Mouse (Mus musculus): ENCODE data around the gene Cdc42ep4. TPM values are rescaled to one million over a fixed set of nuclear protein-coding genes. Genes with fewer than 3 reads are reported as not detected.

Gene Cdc42ep4
- polyA plus RNA-seq, 1 experiment from 2014 or later: 64.5 TPM

GRCm38 (mm10) chr11:113788183-113788789 is 36.6 kb upstream of the Cdc42ep4 start:
- Histone ChIP-seq H3K9ac (ENCODE audit: low read depth, low read length) (no peak overlapping the region), H3K4me3 (ENCODE audit: low read depth, low read length) (no peak overlapping the region), H3K9me3 (ENCODE audit: control insufficient read depth, low read length) (no peaks in the 10 kb centered on the region), H3K4me1 (replicated peaks; ENCODE audit: control insufficient read depth, insufficient read depth, low read length) (peaks cover 32% of the 10 kb centered on the region), H3K27me3 (ENCODE audit: control insufficient read depth, insufficient read depth, low read length) (no peaks in the 10 kb centered on the region), H3K36me3 (ENCODE audit: control insufficient read depth, insufficient read depth, low read length) (no peaks in the 10 kb centered on the region), H3K27ac (ENCODE audit: low read depth, low read length) (peak overlapping the region; percentile 51; the same call in 1 of the 2 replicates), H3K4me2 (replicated peaks; ENCODE audit: low read depth, low read length) (no peak overlapping the region)
- 65% methylated on average over 2 of the region's 2 CpGs for WGBS
- ATAC-seq (ENCODE audit: low FRiP score) (no peak), DNase-seq (ENCODE audit: low spot score) (no peak)

GRCm38 (mm10) chr11:113787432-113788182 is 35.9 kb upstream of the Cdc42ep4 start:
- no peak overlapping the region for H3K4me3 ChIP-seq (ENCODE audit: low read depth, low read length)
- H3K4me1 ChIP-seq (replicated peaks; ENCODE audit: control insufficient read depth, insufficient read depth, low read length): peaks cover 32% of the 10 kb centered on the region
- peak; percentile 6 for DNase-seq (ENCODE audit: low spot score)

GRCm38 (mm10) chr11:113787009-113787408 is 35.3 kb upstream of the Cdc42ep4 start:
- Histone ChIP-seq H3K9me3 (ENCODE audit: control insufficient read depth, low read length) (no peaks in the 10 kb centered on the region), H3K27me3 (ENCODE audit: control insufficient read depth, insufficient read depth, low read length) (no peaks in the 10 kb centered on the region), H3K36me3 (ENCODE audit: control insufficient read depth, insufficient read depth, low read length) (no peaks in the 10 kb centered on the region), H3K9ac (ENCODE audit: low read depth, low read length) (peak overlapping the region; percentile 65), H3K4me1 (replicated peaks; ENCODE audit: control insufficient read depth, insufficient read depth, low read length) (peaks cover 32% of the 10 kb centered on the region), H3K4me3 (ENCODE audit: low read depth, low read length) (peak overlapping the region; percentile 32; the same call in 1 of the 2 replicates), H3K4me2 (replicated peaks; ENCODE audit: low read depth, low read length) (peak overlapping the region; percentile 53), H3K27ac (ENCODE audit: low read depth, low read length) (peak overlapping the region; percentile 100)
- DNase-seq (ENCODE audit: low spot score): peak; percentile 2
- no peak for ATAC-seq (ENCODE audit: low FRiP score)
- WGBS: 80% methylated on average over 11 of the region's 11 CpGs

More at GRCm38 (mm10) chr11:113787432-113788182, 35.9 kb upstream of the Cdc42ep4 start:
- H3K27me3 ChIP-seq (ENCODE audit: control insufficient read depth, insufficient read depth, low read length): no peaks in the 10 kb centered on the region
- H3K4me2 ChIP-seq (replicated peaks; ENCODE audit: low read depth, low read length): no peak overlapping the region; the same call in 1 of the 2 replicates
- no peaks in the 10 kb centered on the region for H3K36me3 ChIP-seq (ENCODE audit: control insufficient read depth, insufficient read depth, low read length)
- no peaks in the 10 kb centered on the region for H3K9me3 ChIP-seq (ENCODE audit: control insufficient read depth, low read length)
- 68% methylated on average over 13 of the region's 13 CpGs for WGBS
- ATAC-seq (ENCODE audit: low FRiP score): no peak
- peak overlapping the region; percentile 100 for H3K27ac ChIP-seq (ENCODE audit: low read depth, low read length)
- no peak overlapping the region for H3K9ac ChIP-seq (ENCODE audit: low read depth, low read length)

GRCm38 (mm10) chr11:113786395-113786794 is 34.7 kb upstream of the Cdc42ep4 start:
- Histone ChIP-seq H3K4me3 (ENCODE audit: low read depth, low read length) (peak overlapping the region; percentile 32), H3K4me2 (replicated peaks; ENCODE audit: low read depth, low read length) (peak overlapping the region; percentile 53), H3K4me1 (replicated peaks; ENCODE audit: control insufficient read depth, insufficient read depth, low read length) (peaks cover 33% of the 10 kb centered on the region), H3K27ac (ENCODE audit: low read depth, low read length) (peak overlapping the region; percentile 100), H3K36me3 (ENCODE audit: control insufficient read depth, insufficient read depth, low read length) (no peaks in the 10 kb centered on the region), H3K9me3 (ENCODE audit: control insufficient read depth, low read length) (no peaks in the 10 kb centered on the region), H3K27me3 (ENCODE audit: control insufficient read depth, insufficient read depth, low read length) (no peaks in the 10 kb centered on the region), H3K9ac (ENCODE audit: low read depth, low read length) (peak overlapping the region; percentile 65)
- DNase-seq (ENCODE audit: low spot score) (no peak), ATAC-seq (ENCODE audit: low FRiP score) (no peak)
- 35% methylated on average over 4 of the region's 4 CpGs for WGBS

- H3K36me3 ChIP-seq (ENCODE audit: control insufficient read depth, insufficient read depth, low read length): no peaks in the 10 kb centered on the region
- WGBS: 2% methylated on average over 19 of the region's 19 CpGs
- H3K4me3 ChIP-seq (ENCODE audit: low read depth, low read length): peak overlapping the region; percentile 32
- peak; percentile 92 for DNase-seq (ENCODE audit: low spot score)
- no peaks in the 10 kb centered on the region for H3K27me3 ChIP-seq (ENCODE audit: control insufficient read depth, insufficient read depth, low read length)
- ATAC-seq (ENCODE audit: low FRiP score): peak; percentile 93
- H3K4me2 ChIP-seq (replicated peaks; ENCODE audit: low read depth, low read length): peak overlapping the region; percentile 53
- H3K9ac ChIP-seq (ENCODE audit: low read depth, low read length): peak overlapping the region; percentile 65
- no peaks in the 10 kb centered on the region for H3K9me3 ChIP-seq (ENCODE audit: control insufficient read depth, low read length)
- peak overlapping the region; percentile 100 for H3K27ac ChIP-seq (ENCODE audit: low read depth, low read length)
- H3K4me1 ChIP-seq (replicated peaks; ENCODE audit: control insufficient read depth, insufficient read depth, low read length): peaks cover 29% of the 10 kb centered on the region
These were observed 33.9 kb upstream of the Cdc42ep4 start for GRCm38 (mm10) chr11:113785406-113786171.

GRCm38 (mm10) chr11:113784656-113785396 is 33.1 kb upstream of the Cdc42ep4 start:
- Histone ChIP-seq H3K9me3 (ENCODE audit: control insufficient read depth, low read length) (no peaks in the 10 kb centered on the region), H3K9ac (ENCODE audit: low read depth, low read length) (0 out of 2 replicates have a peak overlapping the region, but pooled peaks have one; percentile 20), H3K27me3 (ENCODE audit: control insufficient read depth, insufficient read depth, low read length) (no peaks in the 10 kb centered on the region), H3K36me3 (ENCODE audit: control insufficient read depth, insufficient read depth, low read length) (no peaks in the 10 kb centered on the region), H3K4me3 (ENCODE audit: low read depth, low read length) (no peak overlapping the region), H3K27ac (ENCODE audit: low read depth, low read length) (peak overlapping the region; percentile 100), H3K4me2 (replicated peaks; ENCODE audit: low read depth, low read length) (no peak overlapping the region), H3K4me1 (replicated peaks; ENCODE audit: control insufficient read depth, insufficient read depth, low read length) (peaks cover 29% of the 10 kb centered on the region)
- WGBS: 8% methylated on average over 2 of the region's 2 CpGs
- peak; percentile 56 for DNase-seq (ENCODE audit: low spot score)
- peak; percentile 41; the same call in 1 of the 2 replicates for ATAC-seq (ENCODE audit: low FRiP score)

GRCm38 (mm10) chr11:113782496-113782895 is 30.8 kb upstream of the Cdc42ep4 start:
- ATAC-seq (ENCODE audit: low FRiP score): no peak
- Histone ChIP-seq H3K9me3 (ENCODE audit: control insufficient read depth, low read length) (no peaks in the 10 kb centered on the region), H3K4me3 (ENCODE audit: low read depth, low read length) (no peak overlapping the region), H3K27me3 (ENCODE audit: control insufficient read depth, insufficient read depth, low read length) (no peaks in the 10 kb centered on the region), H3K4me2 (replicated peaks; ENCODE audit: low read depth, low read length) (no peak overlapping the region), H3K36me3 (ENCODE audit: control insufficient read depth, insufficient read depth, low read length) (no peaks in the 10 kb centered on the region), H3K27ac (ENCODE audit: low read depth, low read length) (peak overlapping the region; percentile 47; the same call in 1 of the 2 replicates), H3K9ac (ENCODE audit: low read depth, low read length) (no peak overlapping the region), H3K4me1 (replicated peaks; ENCODE audit: control insufficient read depth, insufficient read depth, low read length) (peaks cover 32% of the 10 kb centered on the region)
- peak; percentile 6 for DNase-seq (ENCODE audit: low spot score)
- WGBS: 81% methylated on average over 2 of the region's 2 CpGs

- ATAC-seq (ENCODE audit: low FRiP score) (no peak), DNase-seq (ENCODE audit: low spot score) (no peak)
- no peaks in the 10 kb centered on the region for H3K27me3 ChIP-seq (ENCODE audit: control insufficient read depth, insufficient read depth, low read length)
These were observed 30.3 kb upstream of the Cdc42ep4 start for GRCm38 (mm10) chr11:113782006-113782405.

More at GRCm38 (mm10) chr11:113782006-113782405, 30.3 kb upstream of the Cdc42ep4 start:
- H3K4me3 ChIP-seq (ENCODE audit: low read depth, low read length): no peak overlapping the region
- no peaks in the 10 kb centered on the region for H3K36me3 ChIP-seq (ENCODE audit: control insufficient read depth, insufficient read depth, low read length)
- no peak overlapping the region for H3K9ac ChIP-seq (ENCODE audit: low read depth, low read length)
- WGBS: 65% methylated on average over 2 of the region's 2 CpGs
- no peaks in the 10 kb centered on the region for H3K9me3 ChIP-seq (ENCODE audit: control insufficient read depth, low read length)
- H3K4me1 ChIP-seq (replicated peaks; ENCODE audit: control insufficient read depth, insufficient read depth, low read length): peaks cover 32% of the 10 kb centered on the region
- no peak overlapping the region for H3K4me2 ChIP-seq (replicated peaks; ENCODE audit: low read depth, low read length)
- 0 out of 2 replicates have a peak overlapping the region, but pooled peaks have one; percentile 47 for H3K27ac ChIP-seq (ENCODE audit: low read depth, low read length)
